Mouse (Mus musculus): ENCODE measurements at regions not wholly inside any gene's neighbourhood (a gene's known extent, or its start where the extent isn't known, plus 50 kb on each side); places are given as distances from the start of the nearest gene placed in this dataset.

DNA sequence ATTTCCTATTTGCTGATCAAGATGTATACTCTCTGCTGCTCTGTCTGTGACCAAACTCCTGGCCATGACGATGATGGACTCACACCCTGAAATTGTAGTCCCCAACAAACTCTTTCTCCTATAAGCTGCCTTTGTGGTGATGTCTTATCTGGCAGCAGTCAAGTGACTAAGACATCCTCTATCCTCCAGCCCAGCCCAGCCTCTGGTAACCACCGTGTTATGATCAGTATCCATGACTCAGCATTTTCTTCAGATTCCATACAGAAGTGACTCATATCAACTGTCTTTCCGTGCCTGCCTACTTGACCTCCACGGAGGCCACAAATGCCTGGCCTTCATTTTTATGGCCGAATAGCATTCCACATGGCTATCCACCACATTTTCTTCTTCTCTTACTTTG lies 124.5 kb upstream of the Sox2 start:
- DNase-seq (ENCODE audit: low read depth, low spot score), result no peak

DNA sequence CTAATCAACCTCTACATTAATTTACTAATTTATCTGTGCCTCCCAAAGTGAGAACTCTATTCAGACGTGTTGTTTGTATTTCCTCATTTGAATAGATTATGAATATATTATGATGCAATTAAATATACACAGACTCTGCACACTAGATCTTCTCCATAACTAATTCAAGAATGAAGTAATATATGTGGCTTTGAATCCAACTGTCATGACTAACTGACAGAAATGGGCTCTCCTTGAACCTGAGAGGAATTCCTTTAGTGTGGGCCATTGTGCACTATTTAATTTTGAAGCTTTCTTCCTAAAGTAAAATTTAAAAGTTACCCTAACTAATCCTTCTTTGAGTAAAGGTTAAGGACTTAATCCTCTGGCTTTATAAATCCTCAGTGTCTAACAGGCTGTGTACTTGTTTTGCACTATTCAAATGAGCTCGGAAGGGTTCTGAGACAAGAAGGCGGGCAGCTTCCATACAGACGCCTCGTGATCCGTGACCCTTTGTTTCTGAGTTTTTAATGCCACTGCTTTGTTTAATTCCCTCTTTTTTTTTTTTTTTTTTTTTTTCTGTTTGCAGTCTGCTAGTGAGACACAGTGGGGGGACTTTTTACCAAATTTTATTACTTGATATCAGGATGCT lies 128.0 kb upstream of the Sox2 start:
- DNase-seq (ENCODE audit: low read depth, low spot score), result no peak

DNA sequence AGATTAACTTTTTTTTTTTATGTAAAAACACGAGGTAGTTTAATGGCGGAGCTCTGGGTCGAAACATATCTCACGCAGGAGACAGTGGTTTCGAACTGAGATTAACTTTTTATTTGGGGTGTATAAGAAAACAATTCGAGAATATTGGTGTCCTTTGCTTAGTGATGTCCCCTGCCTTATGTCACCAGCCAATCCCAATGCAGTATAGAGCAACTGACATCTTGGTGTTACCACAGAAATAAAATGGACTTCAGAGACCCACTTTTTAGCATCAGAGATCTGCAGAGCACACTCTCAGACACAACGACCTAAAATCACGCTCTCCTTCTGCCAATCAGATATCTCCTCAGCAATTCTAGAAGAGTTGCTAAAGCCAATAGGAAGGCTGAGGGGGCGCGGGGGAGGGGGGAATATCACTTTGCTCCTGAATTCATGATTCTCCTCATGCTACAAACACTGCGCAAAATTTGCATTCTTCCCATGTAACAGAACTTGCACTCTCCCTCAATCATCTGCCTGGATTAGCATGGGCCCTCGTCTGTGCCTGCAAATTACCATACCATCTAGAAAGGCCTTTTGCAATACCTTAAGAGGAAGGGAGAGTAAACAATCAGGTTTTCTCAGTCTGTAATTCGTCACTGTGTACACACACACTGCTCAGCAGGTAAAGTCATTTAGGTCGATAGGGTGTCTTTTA lies 128.7 kb upstream of the Sox2 start:
- no peak for DNase-seq (ENCODE audit: low read depth, low spot score)

DNA sequence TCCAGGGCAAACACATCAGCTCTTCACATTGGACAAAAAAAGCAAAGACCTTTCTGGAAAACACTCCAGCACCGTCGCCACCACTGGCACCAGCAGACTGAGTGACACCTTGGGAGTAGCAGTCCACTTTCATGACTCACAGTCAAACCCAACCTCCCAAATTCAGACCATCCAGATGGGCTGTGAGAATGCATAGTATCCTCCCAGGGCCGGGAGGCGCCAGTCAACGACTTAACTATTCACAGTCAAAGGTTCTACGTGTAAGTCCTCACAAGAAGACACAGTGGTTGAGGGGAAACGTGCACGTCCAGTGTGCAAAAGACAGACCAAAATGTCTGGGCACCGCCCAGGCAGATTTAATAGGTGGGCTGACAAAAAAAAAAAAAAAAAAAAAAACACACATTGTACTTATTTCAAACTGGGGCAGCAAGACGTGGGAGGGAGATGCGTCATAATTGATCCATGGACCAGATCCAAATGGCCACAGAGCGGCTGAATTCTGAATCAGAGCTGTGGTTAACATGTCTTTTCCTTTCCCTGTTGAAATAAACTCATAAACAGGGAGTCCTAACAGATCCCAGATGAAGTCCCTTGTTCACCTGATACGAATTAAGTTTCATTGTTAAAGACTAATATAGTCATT lies 137.6 kb upstream of the Sox2 start:
- DNase-seq (ENCODE audit: low read depth, low spot score), result peak; percentile 47

DNA sequence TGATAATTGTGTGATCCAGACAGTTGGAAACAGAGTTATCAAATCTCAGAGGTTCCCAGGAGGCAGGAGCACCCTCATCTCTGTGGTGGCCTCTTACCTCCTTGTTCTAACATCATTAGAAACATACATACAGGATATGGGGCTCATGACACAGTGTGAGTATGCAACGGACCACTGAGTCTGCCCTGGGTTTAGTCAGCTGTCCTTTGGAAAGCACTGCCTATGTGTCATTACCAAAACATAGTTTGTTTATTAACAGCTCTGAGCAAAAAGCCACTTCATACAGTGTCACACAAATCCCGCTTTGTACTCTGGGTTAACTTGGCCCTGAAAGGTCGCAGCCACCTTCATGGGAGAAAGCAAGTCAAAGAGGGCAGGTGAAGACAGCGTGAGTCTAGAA lies 139.5 kb upstream of the Sox2 start:
- no peak for DNase-seq (ENCODE audit: low read depth, low spot score)

DNA sequence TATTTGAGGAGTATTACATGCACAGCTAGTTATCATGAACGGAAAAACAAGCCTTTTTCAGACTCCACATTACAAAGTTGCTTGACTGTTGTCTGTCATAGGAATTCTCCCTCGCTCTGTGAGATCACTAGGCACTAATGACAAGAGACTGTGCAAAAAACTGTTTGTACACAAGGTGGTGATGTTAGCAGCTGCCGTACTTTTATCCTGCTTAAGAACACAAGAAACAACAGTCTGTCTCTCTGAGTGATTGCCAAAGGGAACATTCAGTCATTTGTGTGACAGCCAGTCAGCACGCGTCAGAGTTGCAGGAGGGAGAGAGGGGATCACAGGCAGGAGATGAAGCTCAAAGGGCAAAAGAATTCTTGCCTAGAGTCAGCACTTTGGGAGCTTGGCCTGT lies 141.0 kb upstream of the Sox2 start:
- DNase-seq (ENCODE audit: low read depth, low spot score), result peak; percentile 72

DNA sequence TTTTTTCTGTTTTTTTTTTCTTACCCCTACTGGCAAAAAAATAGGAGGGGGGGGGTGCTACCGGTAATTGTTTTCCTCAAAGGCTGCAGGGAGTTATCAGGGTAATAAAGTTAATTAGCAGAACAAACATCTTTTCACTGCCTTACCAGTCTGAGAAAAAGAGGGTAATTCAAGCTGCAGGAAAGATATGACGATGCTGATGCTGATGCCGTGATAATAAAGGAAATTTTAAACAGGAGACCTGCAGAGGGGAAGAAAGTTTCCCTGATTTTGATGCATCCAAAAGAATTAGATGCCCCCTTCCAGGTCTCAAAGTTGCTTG lies 145.7 kb upstream of the Sox2 start:
- no peak for DNase-seq (ENCODE audit: low read depth, low spot score)

DNA sequence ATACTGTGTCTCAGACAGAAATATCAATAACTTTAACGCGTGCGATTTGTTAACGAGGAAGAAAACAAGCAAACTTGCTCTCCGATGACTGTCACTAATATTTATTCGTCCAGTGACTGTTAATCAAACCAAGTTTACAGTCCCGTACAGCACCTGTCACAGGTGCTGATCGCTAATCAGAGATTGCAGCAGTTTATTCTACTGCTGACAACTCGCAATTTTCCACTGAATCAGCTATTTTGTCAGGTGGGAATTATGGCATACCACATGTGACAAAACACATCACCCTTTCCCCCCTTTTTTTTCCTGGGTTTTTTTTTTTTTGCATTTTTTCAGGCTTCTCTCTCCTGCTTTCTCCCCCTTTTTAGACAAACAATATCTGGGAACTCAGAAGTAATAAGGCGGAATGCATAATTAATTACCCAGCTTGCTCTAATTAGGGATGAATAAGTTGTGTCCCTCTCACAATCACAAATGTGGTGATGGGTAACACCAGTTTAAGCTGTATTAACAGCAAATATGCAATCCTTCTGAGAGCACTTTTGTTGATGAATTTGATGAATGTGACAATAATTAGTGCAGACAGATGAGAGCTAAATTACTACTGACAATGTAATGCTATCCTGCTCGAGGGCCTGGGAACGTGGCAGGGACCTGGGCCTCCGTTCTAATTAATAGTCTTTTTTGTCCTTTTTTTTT lies 146.2 kb upstream of the Sox2 start:
- DNase-seq (ENCODE audit: low read depth, low spot score), result no peak

DNA sequence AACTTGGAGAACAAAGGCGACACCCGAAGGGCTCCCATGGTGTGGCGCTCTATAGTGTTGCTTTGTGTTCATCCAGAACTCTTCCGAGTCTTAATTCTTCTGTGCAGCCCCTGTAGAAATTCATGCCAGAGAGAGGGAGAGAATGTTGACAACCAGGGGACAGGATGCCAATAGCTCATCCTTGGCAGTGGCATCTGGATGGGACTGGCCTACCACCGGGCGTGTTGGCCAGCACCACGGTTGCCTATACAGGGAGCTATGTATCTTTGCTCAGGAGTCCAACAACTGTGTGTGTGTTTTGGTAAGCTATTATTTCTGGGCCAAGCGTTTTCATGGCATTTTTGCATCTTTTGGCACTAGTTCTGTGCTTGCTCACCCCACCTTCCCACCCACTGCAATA lies 153.4 kb upstream of the Sox2 start:
- DNase-seq (ENCODE audit: low read depth, low spot score), result peak; percentile 24

DNA sequence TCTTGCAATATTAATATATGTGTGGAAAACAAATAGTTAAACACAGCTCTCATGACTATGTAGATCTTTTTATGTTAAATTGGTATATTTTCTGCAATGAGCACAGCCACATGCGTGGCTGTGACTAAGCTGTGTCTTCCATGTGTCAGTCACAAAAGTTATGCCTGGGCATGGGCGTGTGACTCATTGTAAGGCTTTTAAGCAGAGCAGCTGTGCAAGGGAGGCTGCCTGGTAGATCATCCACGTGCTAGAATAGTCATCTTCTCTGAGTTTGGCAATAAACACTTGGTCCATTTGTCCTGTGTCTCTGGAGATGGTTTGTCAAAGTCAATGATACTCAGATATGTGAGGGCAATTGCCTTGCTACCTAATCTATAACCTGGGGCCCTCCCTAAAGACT lies 154.6 kb upstream of the Sox2 start:
- peak; percentile 87 for DNase-seq (ENCODE audit: low read depth, low spot score)

DNA sequence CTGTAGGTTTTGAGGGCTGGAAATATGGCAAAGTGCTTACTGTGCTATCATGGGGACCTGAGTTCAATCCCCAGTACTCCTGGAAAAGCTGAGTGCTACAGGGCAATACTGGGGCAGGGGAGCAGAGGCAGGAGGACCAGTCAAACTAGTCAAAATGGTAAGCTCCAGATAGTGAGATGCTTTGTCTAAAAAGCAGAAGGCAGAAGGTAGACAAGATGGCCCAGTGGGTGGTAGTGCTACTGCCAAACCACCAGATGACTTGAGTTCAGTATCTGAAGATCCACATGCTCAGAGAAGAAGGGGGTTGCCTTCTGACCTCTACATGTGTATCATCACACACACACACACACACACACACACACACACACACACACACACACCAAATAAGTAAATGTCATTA lies 156.3 kb upstream of the Sox2 start:
- DNase-seq (ENCODE audit: low read depth, low spot score), result no peak

DNA sequence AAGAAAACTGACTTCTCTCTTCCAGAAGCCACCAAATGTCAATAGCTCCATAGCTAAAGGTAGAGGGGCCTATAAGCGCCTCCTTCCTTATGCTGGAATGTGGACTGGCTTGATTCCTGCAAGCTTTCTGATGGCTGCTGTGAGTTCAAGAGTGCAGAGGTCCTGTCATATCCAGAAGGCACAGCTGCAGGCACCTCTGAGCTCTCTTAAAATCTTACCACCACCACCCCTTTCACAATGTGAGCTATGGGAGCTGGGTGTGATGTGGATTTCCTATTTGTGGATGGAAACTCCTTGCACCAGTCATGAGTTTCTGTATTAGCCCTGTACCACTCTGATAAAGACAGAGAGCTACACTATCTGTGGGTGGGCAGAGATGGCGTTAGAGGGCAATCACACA lies 161.2 kb upstream of the Sox2 start:
- no peak for DNase-seq (ENCODE audit: low read depth, low spot score)

DNA sequence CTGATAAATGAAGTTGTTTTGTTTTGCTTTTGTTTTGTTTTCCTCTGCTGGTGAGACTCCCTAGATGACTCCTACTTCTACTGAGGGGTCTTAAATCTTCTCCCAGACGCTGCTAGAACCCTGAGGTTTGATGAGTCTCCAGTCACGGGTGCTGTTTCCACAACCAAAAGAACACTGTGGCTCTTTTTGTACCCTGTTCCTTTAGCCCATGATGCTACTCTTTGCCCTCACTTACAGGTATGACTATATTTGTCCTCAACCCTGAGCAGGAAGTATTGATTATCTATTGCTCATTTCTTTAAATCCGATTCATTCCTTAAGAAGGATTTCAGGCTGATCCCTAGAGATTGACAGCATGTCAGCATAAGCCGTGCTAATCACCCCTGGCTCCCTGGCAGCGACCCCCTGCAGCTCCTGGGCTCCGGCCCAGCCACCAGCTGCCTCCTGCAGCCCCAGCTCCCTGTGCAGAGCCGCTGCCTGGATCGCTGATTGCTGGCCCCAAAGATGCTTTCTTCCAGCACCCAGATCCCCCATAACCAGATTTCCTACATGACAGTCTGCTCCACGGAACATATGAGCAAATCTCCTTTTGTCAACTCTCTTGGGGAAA lies 163.7 kb upstream of the Sox2 start:
- DNase-seq (ENCODE audit: low read depth, low spot score), result no peak

DNA sequence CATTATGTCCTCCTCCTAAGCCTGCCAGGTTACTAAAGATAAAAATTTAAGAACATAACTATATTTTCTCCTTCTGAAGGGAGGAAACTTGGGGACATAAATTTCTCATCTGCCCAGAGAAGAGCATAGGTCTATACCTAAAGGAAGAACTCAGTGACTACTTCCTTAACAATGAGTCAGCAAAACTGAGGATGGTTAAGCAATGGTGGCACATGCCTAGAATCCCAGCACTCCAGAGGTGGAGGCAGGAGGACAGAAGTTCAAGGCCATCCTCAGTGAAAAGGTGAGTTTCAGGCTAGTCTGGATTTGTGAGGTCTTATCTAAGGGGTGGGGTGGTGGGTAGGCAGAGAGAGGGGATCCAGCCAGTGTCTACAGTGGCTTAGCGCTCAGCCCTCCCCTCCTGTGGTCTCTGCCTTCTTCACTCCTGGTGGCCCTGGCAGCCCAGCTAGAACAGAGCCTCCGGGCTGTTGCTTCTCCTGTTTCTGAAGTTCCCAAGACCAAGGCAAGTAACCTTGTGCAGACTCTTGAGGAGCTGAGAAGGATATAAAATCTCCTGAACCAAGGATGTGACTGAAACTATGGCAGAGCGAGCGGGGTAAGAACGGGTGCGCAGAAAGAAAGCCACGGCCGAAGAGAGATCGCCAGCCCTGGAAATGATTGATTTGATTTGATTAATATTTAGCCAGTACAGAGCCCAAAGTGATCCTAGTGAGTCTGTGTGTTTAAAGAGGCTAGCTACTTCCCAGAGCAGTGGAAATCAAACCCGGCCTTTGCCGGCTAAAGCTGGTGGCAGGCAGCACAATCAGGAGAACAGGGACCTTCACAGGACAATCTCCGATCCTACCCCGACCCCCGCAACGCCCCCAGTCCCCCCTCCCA lies 164.6 kb upstream of the Sox2 start:
- DNase-seq (ENCODE audit: low read depth, low spot score), result no peak

DNA sequence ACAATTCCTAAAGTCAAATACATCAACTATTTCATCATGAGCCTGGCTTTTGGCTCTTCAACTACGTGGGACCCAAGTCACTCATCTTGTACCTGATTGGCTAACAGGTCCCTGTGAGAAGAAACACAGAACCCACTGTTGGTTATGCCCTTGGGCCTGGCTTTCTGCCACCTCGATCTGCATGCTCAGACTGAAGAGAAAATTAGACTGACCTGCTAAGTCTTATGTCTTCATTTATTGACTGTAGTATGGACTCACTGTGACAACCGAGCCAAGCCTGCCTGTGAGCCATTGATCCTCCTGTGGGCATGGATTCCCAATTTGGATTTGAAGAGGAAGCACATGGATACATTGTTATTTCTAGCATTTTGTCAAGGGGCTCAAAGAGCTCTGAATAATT lies 166.3 kb upstream of the Sox2 start:
- no peak for DNase-seq (ENCODE audit: low read depth, low spot score)

DNA sequence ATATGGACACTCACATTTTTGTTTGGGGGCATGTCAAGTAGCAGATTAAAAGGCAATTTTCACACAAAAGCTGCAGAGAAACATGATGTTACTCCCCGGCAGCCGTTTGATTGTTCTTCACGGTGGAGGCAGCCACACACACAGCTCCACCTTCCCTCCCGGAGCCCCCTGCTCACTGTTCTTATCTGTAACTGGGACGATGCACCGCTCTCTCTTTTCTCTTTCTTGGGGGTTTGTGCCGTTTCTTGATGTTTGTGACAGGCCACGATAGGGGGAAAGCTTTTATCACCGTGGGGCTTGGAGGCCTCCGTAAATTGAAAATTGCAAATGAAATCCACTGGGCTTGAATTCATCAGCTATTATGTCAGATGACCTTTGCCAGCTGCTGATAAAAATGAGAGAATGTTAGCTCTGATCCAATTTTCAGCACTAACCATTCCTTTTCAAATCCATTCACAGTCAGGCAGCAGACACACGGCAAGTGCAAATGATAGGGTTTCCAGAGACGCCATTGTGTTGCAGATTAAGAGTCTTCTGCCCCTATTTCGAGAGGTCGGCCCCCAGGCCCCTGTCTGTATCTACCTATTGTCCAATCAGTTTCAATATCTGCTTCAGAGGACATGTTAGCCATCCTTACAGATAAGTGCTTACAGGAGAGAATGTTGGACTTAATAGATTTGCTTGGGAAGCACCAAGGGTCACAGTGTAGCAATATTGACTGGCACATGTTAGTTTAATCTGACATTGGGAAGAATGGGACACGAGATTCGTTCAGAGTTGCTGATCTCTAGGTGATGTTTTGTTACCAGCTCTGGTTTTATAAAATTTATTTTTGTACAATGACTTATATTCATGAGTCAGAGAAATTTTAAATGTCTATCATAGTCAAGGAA lies 168.1 kb upstream of the Sox2 start:
- no peak for DNase-seq (ENCODE audit: low read depth, low spot score)

DNA sequence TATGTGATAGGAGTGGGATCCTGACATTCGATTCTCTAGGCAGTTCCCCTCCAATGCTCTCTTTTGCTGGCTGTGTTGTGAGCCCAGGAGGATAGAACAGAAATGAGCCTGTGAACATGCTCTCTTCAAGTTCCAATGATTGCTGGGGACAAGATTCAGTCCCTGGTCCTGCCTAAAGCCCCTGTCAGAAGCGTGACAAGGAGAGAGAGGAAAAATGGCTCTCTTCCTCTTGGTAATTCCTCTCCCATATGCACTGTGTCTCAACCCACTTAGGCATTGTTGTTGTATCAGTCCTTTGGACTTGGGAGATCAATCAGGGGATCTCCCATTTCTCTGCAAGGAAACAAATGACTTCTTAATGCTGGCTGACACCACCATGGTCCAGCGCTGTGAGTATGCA lies 168.9 kb upstream of the Sox2 start:
- no peak for DNase-seq (ENCODE audit: low read depth, low spot score)

DNA sequence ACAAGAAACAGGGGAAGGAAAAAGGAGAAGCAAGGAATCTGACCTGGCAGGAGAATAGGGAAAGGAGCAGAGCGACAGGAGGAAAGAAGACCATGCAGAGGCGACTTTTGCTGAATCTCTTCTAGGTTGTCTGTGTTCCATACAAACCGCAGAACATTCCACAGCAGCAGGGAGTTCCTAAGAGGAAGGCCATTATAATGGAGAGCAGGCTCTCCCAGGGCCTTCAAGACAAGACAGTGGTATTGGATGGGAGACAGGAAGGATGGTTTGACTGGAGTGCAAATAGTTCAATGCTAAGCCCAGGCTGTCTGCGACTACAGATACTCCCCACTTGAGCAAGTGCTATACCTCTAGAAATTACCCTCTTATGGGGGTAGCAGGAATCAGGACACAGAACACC lies 176.1 kb upstream of the Sox2 start:
- DNase-seq (ENCODE audit: low read depth, low spot score), result no peak

DNA sequence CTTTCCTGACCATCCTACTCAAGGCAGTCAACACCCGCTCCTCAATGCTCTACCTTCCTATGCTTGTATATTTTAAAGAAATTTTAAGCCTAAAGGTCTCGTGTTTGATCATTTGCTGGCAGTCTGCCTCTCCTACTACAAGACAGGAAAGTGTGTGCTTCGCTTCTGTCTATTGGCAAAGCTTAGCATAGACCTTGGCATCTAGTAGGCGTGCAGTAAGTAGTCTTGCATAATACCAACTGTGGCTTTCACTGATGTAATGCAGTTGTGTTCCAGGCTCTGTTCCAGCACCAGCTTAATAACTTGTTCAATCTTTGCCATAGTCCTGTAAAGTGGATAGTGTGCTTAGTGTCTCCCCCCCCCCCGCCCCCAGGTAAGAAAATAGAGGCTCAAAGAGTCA lies 179.5 kb upstream of the Sox2 start:
- DNase-seq (ENCODE audit: low read depth, low spot score), result peak; percentile 71

DNA sequence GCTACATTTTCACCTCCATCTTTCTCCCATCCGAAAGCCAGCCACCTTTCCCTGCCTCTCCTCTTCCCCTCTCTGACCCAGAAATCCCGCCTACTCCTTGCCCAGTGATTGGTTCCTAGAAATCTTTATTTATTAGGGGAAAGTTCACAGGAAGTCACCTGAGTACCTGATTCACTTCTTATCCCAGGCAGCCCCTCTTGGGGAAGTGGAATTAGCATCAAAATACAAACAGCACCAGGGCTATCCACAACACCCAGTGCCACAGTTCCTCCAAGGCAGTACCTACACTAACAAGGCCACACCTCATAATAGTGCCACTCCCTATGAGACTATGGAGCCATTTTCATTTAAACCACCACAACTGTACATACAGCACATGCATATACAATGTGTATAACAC lies 180.3 kb upstream of the Sox2 start:
- no peak for DNase-seq (ENCODE audit: low read depth, low spot score)
